Mouse (Mus musculus): Measurements from ENCODE around the gene Ints7.

DNA sequence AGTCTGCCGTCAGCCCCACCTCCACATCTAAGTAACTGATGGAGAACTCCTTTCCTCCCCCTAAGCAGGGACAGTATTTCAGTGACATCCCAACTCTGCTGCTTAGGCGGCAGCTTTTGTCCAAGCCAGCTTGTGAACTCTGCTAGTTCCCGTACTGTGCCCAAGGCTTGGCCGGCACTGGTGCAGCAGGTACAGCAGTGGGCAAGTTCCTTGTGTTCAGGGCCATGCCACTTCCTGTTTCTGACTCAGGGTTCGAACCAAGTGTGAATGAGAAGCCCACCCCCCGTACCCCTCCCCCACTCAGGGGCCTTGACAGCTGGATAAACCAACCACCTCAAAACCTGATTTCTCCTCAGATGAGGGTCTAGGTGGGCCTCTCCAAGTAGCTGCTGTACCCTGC is 49.1 kb downstream of the Ints7 start:
- TF ChIP-seq CTCF (IDR thresholded peaks at IDR 0.05; ENCODE audit: low read depth) (no peak), EP300 (IDR thresholded peaks at IDR 0.05; ENCODE audit: low read depth) (no peak)
